Mouse (Mus musculus) embryonic facial prominence, embryonic 12.5 days (tissue): ENCODE measurements around the gene Ptges. TPM values are rescaled to one million over a fixed set of nuclear protein-coding genes. Genes with fewer than 3 reads are reported as not detected.
A peak's percentile ranks its signal among the peaks of the same experiment; 100 is the strongest.
"Not testable (repeated sequence)": the region's sequence is repeated elsewhere in the genome, so short reads cannot be mapped to it uniquely, and the experiment has no call there.

ENCODE experiments used
- ATAC-seq: fragments of 200-750 bp; cut with Nextera tagmentation; 2 replicates; pipeline ENCODE4 v1.8.0; 2017; ENCODE audit not compliant: insufficient number of reproducible peaks, insufficient read depth, low FRiP score, low TSS enrichment
- H3K27ac ChIP-seq: fragments of 300-500 bp; sonication (generic); 2 replicates; pipeline ENCODE4 v1.5.1; 2016; ENCODE audit warnings: mild to moderate bottlenecking
- H3K27me3 ChIP-seq: fragments of 300-500 bp; sonication (generic); 2 replicates; pipeline ENCODE4 v1.6.1; 2016; ENCODE audit warnings: mild to moderate bottlenecking, moderate library complexity
- H3K36me3 ChIP-seq: fragments of 300-500 bp; sonication (generic); 2 replicates; pipeline ENCODE4 v1.6.1; 2016; ENCODE audit warnings: mild to moderate bottlenecking
- H3K4me1 ChIP-seq: fragments of 300-500 bp; sonication (generic); 2 replicates; pipeline ENCODE4 v1.6.1; 2016
- H3K4me2 ChIP-seq: fragments of 300-500 bp; sonication (generic); replicated peaks from 2 replicates; pipeline ENCODE4 v1.6.1; 2016; ENCODE audit warnings: mild to moderate bottlenecking, moderate library complexity
- H3K4me3 ChIP-seq: fragments of 300-500 bp; sonication (generic); 2 replicates; pipeline ENCODE4 v1.5.1; 2016; ENCODE audit warnings: mild to moderate bottlenecking
- H3K9ac ChIP-seq: fragments of 300-500 bp; sonication (generic); 2 replicates; pipeline ENCODE4 v1.6.1; 2016; ENCODE audit warnings: mild to moderate bottlenecking, moderate library complexity
- H3K9me3 ChIP-seq: fragments of 300-500 bp; sonication (generic); 2 replicates; pipeline ENCODE4 v1.6.1; 2016; ENCODE audit warnings: mild to moderate bottlenecking, moderate library complexity
- WGBS: fragments of 180-500 bp; shearing (Covaris S2); methylation state at CpG from one replicate; pipeline ENCODE4 v1.1.7; 2016; 5-methylcytosine and 5-hydroxymethylcytosine counted together
- polyA plus RNA-seq: library from polyadenylated mRNA; unstranded; fragments of >200 nt; fragmentation: Nextera tagmentation; extraction: Ambion mirVana; gene quantifications from 2 replicates; pipeline ENCODE4 v1.2.1, GENCODE M21; 2016

Gene Ptges
- polyA plus RNA-seq, 1 experiment from 2014 or later = 11.6 TPM

GRCm38 (mm10) chr2:30942603-30943011 lies 12.9 kb upstream of the Ptges start:
- WGBS = 30% methylated on average over 16 of the region's 16 CpGs
- peak overlapping the region; percentile 40 for H3K4me2 ChIP-seq
- H3K9ac ChIP-seq = no peak overlapping the region
- H3K9me3 ChIP-seq = no peaks in the 10 kb centered on the region
- no peak overlapping the region for H3K27ac ChIP-seq
- 0 out of 2 replicates have a peak, but pooled peaks have one; percentile 56 for ATAC-seq
- H3K36me3 ChIP-seq = no peaks in the 10 kb centered on the region
- H3K27me3 ChIP-seq = no peaks in the 10 kb centered on the region
- H3K4me1 ChIP-seq = no peaks in the 10 kb centered on the region
- H3K4me3 ChIP-seq = 0 out of 2 replicates have a peak overlapping the region, but pooled peaks have one; percentile 14

DNA sequence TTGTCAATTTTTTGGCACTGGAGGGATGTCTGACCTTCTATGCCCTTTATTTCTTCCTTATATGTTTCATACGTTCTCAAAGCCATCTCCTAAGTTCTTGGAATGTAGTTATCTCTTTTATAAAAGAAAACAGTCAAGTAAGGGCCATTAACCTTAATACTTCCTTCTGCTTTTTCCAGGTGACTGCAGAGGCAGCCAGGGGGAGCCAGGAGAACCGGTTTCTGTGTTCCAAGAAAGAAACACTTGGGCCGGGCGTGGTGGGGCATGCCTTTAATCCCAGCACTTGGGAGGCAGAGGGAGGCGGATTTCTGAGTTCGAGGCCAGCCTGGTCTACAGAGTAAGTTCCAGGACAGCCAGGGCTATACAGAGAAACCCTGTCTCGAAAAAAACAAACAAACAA lies 12.5 kb upstream of the Ptges start:
- H3K27me3 ChIP-seq, H3K9ac ChIP-seq, ATAC-seq, H3K4me2 ChIP-seq, H3K4me3 ChIP-seq, H3K4me1 ChIP-seq, H3K9me3 ChIP-seq, H3K27ac ChIP-seq, H3K36me3 ChIP-seq: not testable (repeated sequence)
- 51% methylated on average over 7 of the region's 7 CpGs for WGBS

DNA sequence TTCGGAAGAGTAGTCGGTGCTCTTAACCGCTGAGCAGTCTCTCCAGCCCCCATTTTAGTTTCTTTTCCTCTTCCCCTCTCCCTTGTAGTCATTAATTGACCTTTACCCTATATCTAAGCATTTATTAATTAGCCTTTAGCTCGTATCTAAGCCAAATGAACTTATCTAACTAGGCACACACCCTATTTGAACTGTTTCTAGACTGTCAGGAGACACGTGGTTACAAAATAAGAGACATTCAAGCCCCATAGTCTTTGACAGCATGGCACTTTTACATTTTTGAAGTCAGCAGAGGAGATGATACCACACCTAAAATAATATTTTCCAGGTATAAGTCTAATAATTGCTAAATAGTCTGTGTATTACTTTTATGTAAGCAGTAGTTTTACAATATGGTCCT lies 11.9 kb upstream of the Ptges start:
- Histone ChIP-seq H3K27me3 (no peaks in the 10 kb centered on the region), H3K4me1 (no peaks in the 10 kb centered on the region), H3K27ac (no peak overlapping the region), H3K9ac (no peak overlapping the region), H3K4me3 (no peak overlapping the region), H3K9me3 (no peaks in the 10 kb centered on the region), H3K4me2 (no peak overlapping the region), H3K36me3 (no peaks in the 10 kb centered on the region)
- WGBS = 90% methylated on average over 5 of the region's 5 CpGs
- no peak for ATAC-seq

GRCm38 (mm10) chr2:30938574-30938991 lies 8.9 kb upstream of the Ptges start:
- Histone ChIP-seq H3K4me2 (no peak overlapping the region), H3K4me1 (no peaks in the 10 kb centered on the region), H3K27ac (no peak overlapping the region), H3K36me3 (no peaks in the 10 kb centered on the region), H3K27me3 (no peaks in the 10 kb centered on the region), H3K9me3 (no peaks in the 10 kb centered on the region), H3K9ac (no peak overlapping the region), H3K4me3 (no peak overlapping the region)
- no peak for ATAC-seq
- WGBS = 46% methylated on average over 4 of the region's 4 CpGs

GRCm38 (mm10) chr2:30937731-30938130 lies 8.1 kb upstream of the Ptges start:
- Histone ChIP-seq H3K4me2 (no peak overlapping the region), H3K4me3 (no peak overlapping the region), H3K36me3 (no peaks in the 10 kb centered on the region), H3K4me1 (no peaks in the 10 kb centered on the region), H3K27me3 (no peaks in the 10 kb centered on the region), H3K9me3 (no peaks in the 10 kb centered on the region), H3K27ac (no peak overlapping the region), H3K9ac (no peak overlapping the region)
- no peak for ATAC-seq
- 88% methylated on average over 8 of the region's 8 CpGs for WGBS

GRCm38 (mm10) chr2:30936808-30937207 lies 7.1 kb upstream of the Ptges start:
- ATAC-seq = no peak
- H3K4me2 ChIP-seq = no peak overlapping the region
- no peak overlapping the region for H3K27ac ChIP-seq
- no peak overlapping the region for H3K4me3 ChIP-seq
- no peaks in the 10 kb centered on the region for H3K27me3 ChIP-seq
- WGBS = 73% methylated on average over 3 of the region's 3 CpGs
- no peaks in the 10 kb centered on the region for H3K9me3 ChIP-seq
- H3K36me3 ChIP-seq = no peaks in the 10 kb centered on the region
- no peak overlapping the region for H3K9ac ChIP-seq
- no peaks in the 10 kb centered on the region for H3K4me1 ChIP-seq

DNA sequence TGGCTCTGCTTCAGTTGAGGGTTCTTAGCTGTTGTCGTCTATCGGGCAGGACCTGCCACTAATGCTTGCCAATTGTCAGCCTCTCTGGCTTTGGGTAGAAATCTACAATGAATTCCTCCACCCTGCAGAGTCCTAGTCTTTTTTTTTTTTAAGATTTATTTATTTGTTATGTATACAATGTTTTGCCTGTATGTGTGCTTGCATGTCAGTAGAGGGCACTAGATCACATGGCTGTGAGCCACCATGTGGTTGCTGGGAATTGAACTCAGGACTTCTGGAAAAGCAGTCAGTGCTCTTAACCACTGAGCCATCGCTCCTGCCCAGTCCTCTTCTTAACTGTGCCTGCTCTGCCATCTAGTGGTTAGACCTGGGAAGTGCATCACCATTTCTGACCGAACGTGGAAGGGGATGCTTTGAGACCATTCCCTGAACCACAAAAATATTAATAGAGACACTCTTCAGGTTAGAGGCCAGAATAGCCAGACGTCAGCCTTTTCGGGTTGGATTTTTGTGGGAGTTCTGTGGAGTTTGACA lies 4.3 kb upstream of the Ptges start:
- Histone ChIP-seq H3K27me3 (no peaks in the 10 kb centered on the region), H3K27ac (no peak overlapping the region), H3K4me3 (no peak overlapping the region), H3K36me3 (no peaks in the 10 kb centered on the region), H3K9ac (no peak overlapping the region), H3K4me1 (peaks cover 10% of the 10 kb centered on the region; the same call in 1 of the 2 replicates), H3K4me2 (no peak overlapping the region), H3K9me3 (no peaks in the 10 kb centered on the region)
- 19% methylated on average over 7 of the region's 7 CpGs for WGBS
- no peak for ATAC-seq

DNA sequence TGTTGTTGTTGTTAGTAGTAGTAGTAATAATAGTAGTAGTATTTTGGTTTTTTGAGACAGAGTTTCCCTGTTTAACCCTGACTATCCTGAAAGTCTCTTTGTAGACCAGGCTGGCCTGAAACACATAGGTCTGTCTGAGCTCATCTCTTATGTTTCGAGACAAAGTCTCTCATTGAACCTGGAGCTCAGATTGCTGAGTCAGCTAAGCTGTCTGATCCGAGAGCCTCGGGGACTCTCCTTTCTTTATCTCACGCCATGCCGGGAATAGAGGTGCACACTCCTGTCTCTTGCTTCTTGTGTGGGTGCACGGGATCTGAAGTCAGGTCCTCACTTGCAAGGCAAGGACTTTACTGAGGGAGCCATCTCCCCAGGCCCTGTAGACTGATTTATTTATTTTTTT lies 3.4 kb upstream of the Ptges start:
- Histone ChIP-seq H3K27me3 (no peaks in the 10 kb centered on the region), H3K4me2 (no peak overlapping the region), H3K4me1 (peaks cover 12% of the 10 kb centered on the region), H3K4me3 (no peak overlapping the region), H3K9ac (no peak overlapping the region), H3K27ac (no peak overlapping the region), H3K9me3 (no peaks in the 10 kb centered on the region), H3K36me3 (no peaks in the 10 kb centered on the region)
- WGBS = 75% methylated on average over 6 of the region's 6 CpGs
- no peak for ATAC-seq

GRCm38 (mm10) chr2:30931922-30932321 lies 2.3 kb upstream of the Ptges start:
- no peak overlapping the region for H3K4me2 ChIP-seq
- no peak for ATAC-seq
- H3K27me3 ChIP-seq = no peaks in the 10 kb centered on the region
- H3K36me3 ChIP-seq = no peaks in the 10 kb centered on the region
- H3K9ac ChIP-seq = no peak overlapping the region
- no peak overlapping the region for H3K27ac ChIP-seq
- H3K9me3 ChIP-seq = no peaks in the 10 kb centered on the region
- H3K4me1 ChIP-seq = peaks cover 20% of the 10 kb centered on the region
- H3K4me3 ChIP-seq = no peak overlapping the region
- WGBS = 75% methylated on average over 3 of the region's 3 CpGs

DNA sequence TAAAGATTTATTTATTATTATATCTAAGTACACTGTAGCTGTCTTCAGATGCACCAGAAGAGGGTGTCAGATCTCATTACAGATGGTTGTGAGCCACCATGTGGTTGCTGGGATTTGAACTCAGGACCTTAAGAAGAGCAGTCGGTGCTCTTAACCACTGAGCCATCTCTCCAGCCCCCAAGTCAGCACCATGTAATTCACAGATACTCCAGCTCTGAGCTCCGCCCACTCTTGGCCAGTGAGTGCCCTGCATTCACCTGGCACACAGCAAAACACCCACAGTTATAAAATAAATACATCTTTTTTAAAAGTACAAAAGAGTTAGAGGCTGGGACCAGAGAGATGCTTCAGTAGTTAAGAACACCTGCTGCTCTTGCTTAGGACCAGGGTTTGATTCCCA lies 1.2 kb upstream of the Ptges start:
- H3K36me3 ChIP-seq = not testable (repeated sequence)

GRCm38 (mm10) chr2:30928893-30929482 lies 675 bp downstream of the Ptges start:
- no peak overlapping the region for H3K9ac ChIP-seq
- ATAC-seq = peak; percentile 37; the same call in 1 of the 2 replicates

More for the DNA sequence above, 1.2 kb upstream of the Ptges start:
- H3K4me3 ChIP-seq, H3K4me2 ChIP-seq, H3K9ac ChIP-seq, H3K27ac ChIP-seq, ATAC-seq, H3K9me3 ChIP-seq, H3K27me3 ChIP-seq: not testable (repeated sequence)
- peaks cover 20% of the 10 kb centered on the region for H3K4me1 ChIP-seq
- WGBS = 83% methylated on average over 2 of the region's 2 CpGs

DNA sequence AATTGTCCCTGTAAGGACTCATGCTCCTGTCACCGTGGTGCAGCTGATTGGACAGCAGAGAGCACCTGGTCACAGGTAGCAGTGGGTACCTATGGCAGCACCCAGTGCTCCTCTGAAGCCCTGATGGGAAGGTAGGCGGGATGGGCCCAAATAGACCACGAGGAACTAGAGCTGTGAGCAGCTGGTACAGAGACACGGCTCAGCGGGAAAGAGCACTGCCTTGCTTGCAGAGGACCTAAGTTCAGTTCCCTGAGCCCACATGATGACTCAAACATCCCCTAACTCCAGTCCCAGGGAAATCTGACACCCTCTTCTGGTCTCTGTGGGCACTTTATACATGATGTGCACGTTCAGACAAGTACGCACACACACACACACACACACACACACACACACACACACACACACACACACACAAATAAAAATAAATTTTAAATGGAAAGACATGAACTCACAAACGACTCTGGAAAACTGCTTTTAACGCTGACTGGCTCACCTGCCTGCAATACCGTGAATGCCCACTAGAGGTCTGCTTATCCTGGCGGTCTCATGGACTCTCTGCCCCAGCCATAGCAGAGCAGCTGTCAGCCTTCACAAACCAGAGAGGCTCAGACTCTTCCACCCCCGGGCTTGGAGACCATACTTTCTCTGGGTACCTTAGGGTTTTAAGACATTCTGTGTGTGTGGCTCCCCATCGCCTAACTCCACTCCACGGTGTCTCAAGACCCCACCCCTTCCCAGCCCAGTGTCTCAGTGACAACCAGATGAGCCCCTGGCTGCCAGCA lies 1.6 kb downstream of the Ptges start:
- peaks cover 20% of the 10 kb centered on the region for H3K4me1 ChIP-seq
- no peak overlapping the region for H3K27ac ChIP-seq
- 24% methylated on average over 13 of the region's 14 CpGs for WGBS

More at GRCm38 (mm10) chr2:30928893-30929482, 675 bp downstream of the Ptges start:
- H3K27me3 ChIP-seq = no peaks in the 10 kb centered on the region
- H3K27ac ChIP-seq = peak overlapping the region; percentile 47; the same call in 1 of the 2 replicates
- no peaks in the 10 kb centered on the region for H3K9me3 ChIP-seq
- peak overlapping the region; percentile 55 for H3K4me2 ChIP-seq
- H3K4me3 ChIP-seq = no peak overlapping the region
- H3K4me1 ChIP-seq = peaks cover 20% of the 10 kb centered on the region
- H3K36me3 ChIP-seq = no peaks in the 10 kb centered on the region
- WGBS = 28% methylated on average over 12 of the region's 12 CpGs

More for the DNA sequence above, 1.6 kb downstream of the Ptges start:
- no peak overlapping the region for H3K4me3 ChIP-seq
- no peak overlapping the region for H3K4me2 ChIP-seq
- no peak overlapping the region for H3K9ac ChIP-seq
- no peaks in the 10 kb centered on the region for H3K27me3 ChIP-seq
- H3K36me3 ChIP-seq = no peaks in the 10 kb centered on the region
- ATAC-seq = 0 out of 2 replicates have a peak, but pooled peaks have one; percentile 18
- H3K9me3 ChIP-seq = no peaks in the 10 kb centered on the region
